Mouse (Mus musculus) intestine, postnatal 0 days (tissue): ENCODE results near the gene Mdfi. TPM values are rescaled to one million over a fixed set of nuclear protein-coding genes. Genes with fewer than 3 reads are reported as not detected.

ENCODE experiments used
- ATAC-seq: fragments of 200-750 bp; cut with Nextera tagmentation; 2 replicates; pipeline ENCODE4 v1.8.0; 2017; ENCODE audit warnings: mild to moderate bottlenecking, moderate TSS enrichment, moderate library complexity
- H3K27ac ChIP-seq: fragments of 300-500 bp; sonication (generic); 2 replicates; pipeline ENCODE4 v1.5.1; 2014; ENCODE audit warnings: mild to moderate bottlenecking, low read depth, low read length, moderate library complexity
- H3K27me3 ChIP-seq: fragments of 300-500 bp; sonication (generic); replicated peaks from 2 replicates; pipeline ENCODE4 v1.6.1; 2014; ENCODE audit warnings: low read length, mixed read lengths; ENCODE audit not compliant: control insufficient read depth, insufficient read depth
- H3K36me3 ChIP-seq: fragments of 300-500 bp; sonication (generic); 2 replicates; pipeline ENCODE4 v1.6.1; 2014; ENCODE audit warnings: mild to moderate bottlenecking, moderate library complexity; ENCODE audit not compliant: control insufficient read depth, insufficient read depth
- H3K4me1 ChIP-seq: fragments of 300-500 bp; sonication (generic); replicated peaks from 2 replicates; pipeline ENCODE4 v1.6.1; 2014; ENCODE audit warnings: antibody characterized with exemption, low read length, mixed read lengths; ENCODE audit not compliant: control insufficient read depth, insufficient read depth
- H3K4me2 ChIP-seq: fragments of 300-500 bp; sonication (generic); replicated peaks from 2 replicates; pipeline ENCODE4 v1.6.1; 2014; ENCODE audit warnings: low read depth, mild to moderate bottlenecking, moderate library complexity
- H3K4me3 ChIP-seq: fragments of 300-500 bp; sonication (generic); 2 replicates; pipeline ENCODE4 v1.5.1; 2014; ENCODE audit warnings: low read depth, low read length
- H3K9ac ChIP-seq: fragments of 300-500 bp; sonication (generic); 2 replicates; pipeline ENCODE4 v1.6.1; 2014; ENCODE audit warnings: mild to moderate bottlenecking, low read depth, low read length
- H3K9me3 ChIP-seq: fragments of 300-500 bp; sonication (generic); 2 replicates; pipeline ENCODE4 v1.6.1; 2016; ENCODE audit warnings: mixed run types; ENCODE audit not compliant: control insufficient read depth
- CTCF ChIP-seq: sonication (generic); IDR thresholded peaks from 2 replicates; pipeline ENCODE4 v1.5.1; 2016; ENCODE audit warnings: low read depth, mild to moderate bottlenecking, control low read depth, antibody characterized with exemption, moderate library complexity
- WGBS: fragments of 180-500 bp; shearing (Covaris S2); extraction: QIAGEN DNeasy Blood & Tissue Kit; methylation state at CpG from one replicate; pipeline ENCODE4 v1.1.7; 2014; 5-methylcytosine and 5-hydroxymethylcytosine counted together
- polyA plus RNA-seq: library from polyadenylated mRNA; unstranded; fragments of >200 nt; fragmentation: Nextera tagmentation; extraction: Ambion mirVana; gene quantifications from 2 replicates; pipeline ENCODE4 v1.2.1, GENCODE M21; 2015

The Mdfi gene
- polyA plus RNA-seq = 1.7 and 2.1 TPM in 2 replicates

DNA sequence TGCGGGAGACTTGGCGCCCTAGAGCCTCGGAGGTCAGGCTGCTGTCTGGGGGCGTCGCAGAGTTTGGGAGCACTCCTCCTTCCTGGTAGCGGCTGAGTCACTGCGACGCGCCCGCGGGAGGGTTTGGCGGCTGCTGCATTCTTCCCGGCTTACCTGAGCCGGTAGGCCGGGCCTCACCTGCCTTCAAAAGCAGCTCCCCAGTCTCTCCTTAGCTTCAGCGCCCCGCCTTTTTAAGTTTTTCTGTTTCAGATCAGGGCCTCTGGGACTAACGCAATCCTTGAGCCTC, at the start of gene Mdfi:
Mdfi (minus strand) TSS at position 210 of the 286 bp plus-strand sequence.
- H3K4me1 ChIP-seq = no peaks in the 10 kb centered on the region
- H3K4me2 ChIP-seq = peak within 1 kb of the TSS; percentile 88
- 1% methylated on average over 18 of the region's 18 CpGs for WGBS
- no peaks in the 10 kb centered on the region for H3K9me3 ChIP-seq
- TF ChIP-seq CTCF = no peak
- no peaks in the 10 kb centered on the region for H3K36me3 ChIP-seq
- peak within 1 kb of the TSS; percentile 3; the same call in 1 of the 2 replicates for H3K27ac ChIP-seq
- H3K9ac ChIP-seq = peak within 1 kb of the TSS; percentile 59
- ATAC-seq = peak; percentile 41; the same call in 1 of the 2 replicates
- peak within 1 kb of the TSS; percentile 59 for H3K4me3 ChIP-seq
- H3K27me3 ChIP-seq = 0 out of 2 replicates have a peak, but pooled peaks cover 4% of the 10 kb centered on the region

DNA sequence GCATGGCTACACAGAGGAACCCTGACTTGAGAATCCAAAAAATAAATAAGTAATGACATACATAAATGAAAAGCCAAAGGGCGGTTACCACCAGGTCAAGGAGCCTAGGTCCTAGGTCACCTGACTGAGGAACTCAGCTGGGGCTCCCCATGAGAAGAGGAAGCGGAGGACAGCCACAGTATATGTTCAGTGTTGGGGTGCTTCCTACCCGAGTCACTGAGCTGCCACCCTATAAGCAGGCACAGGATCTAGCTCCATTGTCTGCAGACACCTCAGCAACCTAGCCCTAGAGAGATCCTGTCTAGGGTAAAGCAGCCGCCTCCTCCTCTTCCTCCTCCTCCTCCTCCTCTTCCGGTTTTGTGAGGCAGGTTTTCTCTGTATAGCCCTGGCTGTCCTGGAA, 48.6 kb upstream of the Mdfi start:
- no peak overlapping the region for H3K27ac ChIP-seq
- 78% methylated on average over 5 of the region's 5 CpGs for WGBS
- H3K4me2 ChIP-seq = no peak overlapping the region
- TF ChIP-seq CTCF = no peak
- peaks cover 14% of the 10 kb centered on the region; the same call in 1 of the 2 replicates for H3K4me1 ChIP-seq
- H3K9ac ChIP-seq = no peak overlapping the region
- H3K9me3 ChIP-seq = no peaks in the 10 kb centered on the region
- no peak for ATAC-seq
- peaks cover 57% of the 10 kb centered on the region for H3K36me3 ChIP-seq
- no peaks in the 10 kb centered on the region for H3K27me3 ChIP-seq
- no peak overlapping the region for H3K4me3 ChIP-seq

GRCm38 (mm10) chr17:47881330-47881729, 46.8 kb upstream of the Mdfi start:
- Histone ChIP-seq H3K9me3 (no peaks in the 10 kb centered on the region), H3K27me3 (no peaks in the 10 kb centered on the region), H3K9ac (no peak overlapping the region), H3K36me3 (peaks cover 75% of the 10 kb centered on the region), H3K4me3 (no peak overlapping the region), H3K27ac (no peak overlapping the region), H3K4me1 (no peaks in the 10 kb centered on the region), H3K4me2 (no peak overlapping the region)
- no peak for TF ChIP-seq CTCF
- 75% methylated on average over 13 of the region's 13 CpGs for WGBS
- no peak for ATAC-seq

DNA sequence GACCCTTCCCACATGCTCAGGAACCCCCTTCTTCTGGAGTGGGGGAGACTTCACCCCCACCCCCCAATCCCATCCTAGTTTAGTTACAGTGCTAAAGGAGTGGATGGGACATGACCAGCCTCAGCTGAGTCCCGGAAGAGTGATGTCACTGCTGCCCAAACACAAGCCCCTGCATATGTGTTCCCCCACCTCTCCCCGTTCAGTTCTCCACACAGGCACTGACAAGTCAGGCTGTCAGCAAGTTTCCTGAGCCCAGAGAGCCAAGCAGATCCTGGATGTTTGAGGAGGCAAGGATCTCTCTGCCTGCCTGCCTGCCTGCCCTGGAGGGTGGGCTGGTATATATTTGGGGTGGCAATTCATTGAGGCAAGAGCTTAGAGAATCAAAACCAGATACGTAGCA, 44.7 kb upstream of the Mdfi start:
- Histone ChIP-seq H3K36me3 (peaks cover 84% of the 10 kb centered on the region), H3K9ac (no peak overlapping the region), H3K27ac (no peak overlapping the region), H3K4me3 (no peak overlapping the region), H3K4me1 (no peaks in the 10 kb centered on the region), H3K4me2 (no peak overlapping the region), H3K27me3 (no peaks in the 10 kb centered on the region), H3K9me3 (no peaks in the 10 kb centered on the region)
- no peak for TF ChIP-seq CTCF
- no peak for ATAC-seq
- WGBS = 41% methylated on average over 3 of the region's 3 CpGs

- no peak for ATAC-seq
- H3K27me3 ChIP-seq = no peaks in the 10 kb centered on the region
- no peak overlapping the region for H3K4me3 ChIP-seq
- H3K27ac ChIP-seq = no peak overlapping the region
- TF ChIP-seq CTCF = no peak
- H3K4me1 ChIP-seq = no peaks in the 10 kb centered on the region
- H3K4me2 ChIP-seq = peak overlapping the region; percentile 37; the same call in 1 of the 2 replicates
- no peaks in the 10 kb centered on the region for H3K9me3 ChIP-seq
- peaks cover 79% of the 10 kb centered on the region for H3K36me3 ChIP-seq
- WGBS = 44% methylated on average over 34 of the region's 35 CpGs
- H3K9ac ChIP-seq = no peak overlapping the region
Measured at GRCm38 (mm10) chr17:47878378-47879089, 44.0 kb upstream of the Mdfi start.

- ATAC-seq = no peak
- no peak overlapping the region for H3K4me2 ChIP-seq
- no peak overlapping the region for H3K4me3 ChIP-seq
- no peaks in the 10 kb centered on the region for H3K4me1 ChIP-seq
- no peak overlapping the region for H3K27ac ChIP-seq
- no peaks in the 10 kb centered on the region for H3K9me3 ChIP-seq
- no peak for TF ChIP-seq CTCF
- peaks cover 76% of the 10 kb centered on the region for H3K36me3 ChIP-seq
- no peaks in the 10 kb centered on the region for H3K27me3 ChIP-seq
- WGBS = 65% methylated on average over 10 of the region's 10 CpGs
- no peak overlapping the region for H3K9ac ChIP-seq
Measured at GRCm38 (mm10) chr17:47877715-47878377, 43.4 kb upstream of the Mdfi start.
